Mouse (Mus musculus) midbrain, embryonic 14.5 days (tissue): ENCODE measurements at regions not wholly inside any gene's neighbourhood (a gene's known extent, or its start where the extent isn't known, plus 50 kb on each side); places are given as distances from the start of the nearest gene placed in this dataset.
A peak's percentile ranks its signal among the peaks of the same experiment; 100 is the strongest.

Experiments used
- ATAC-seq: fragments of 200-750 bp; cut with Nextera tagmentation; 2 replicates; pipeline ENCODE4 v1.8.0; 2017; ENCODE audit warnings: moderate number of reproducible peaks, moderate library complexity; ENCODE audit not compliant: low FRiP score, low TSS enrichment
- DNase-seq: peaks from one replicate; pipeline ENCODE4 v3.0.0-alpha.2; 2015
- H3K27ac ChIP-seq: fragments of 300-500 bp; sonication (generic); replicated peaks from 2 replicates; pipeline ENCODE4 v1.5.1; 2014; ENCODE audit warnings: mild to moderate bottlenecking, low read depth, low read length, moderate library complexity
- H3K27me3 ChIP-seq: fragments of 300-500 bp; sonication (generic); 2 replicates; pipeline ENCODE4 v1.6.1; 2014; ENCODE audit warnings: low read length, control low read depth, mixed read lengths; ENCODE audit not compliant: control insufficient read depth, insufficient read depth
- H3K36me3 ChIP-seq: fragments of 300-500 bp; sonication (generic); 2 replicates; pipeline ENCODE4 v1.6.1; 2014; ENCODE audit warnings: low read length, control low read depth; ENCODE audit not compliant: control insufficient read depth, insufficient read depth
- H3K4me1 ChIP-seq: fragments of 300-500 bp; sonication (generic); 2 replicates; pipeline ENCODE4 v1.6.1; 2014; ENCODE audit warnings: mild to moderate bottlenecking, antibody characterized with exemption, low read length, control low read depth; ENCODE audit not compliant: control insufficient read depth, insufficient read depth
- H3K4me2 ChIP-seq: fragments of 300-500 bp; sonication (generic); 2 replicates; pipeline ENCODE4 v1.6.1; 2014; ENCODE audit warnings: mild to moderate bottlenecking, low read length, moderate library complexity
- H3K4me3 ChIP-seq: fragments of 300-500 bp; sonication (generic); replicated peaks from 2 replicates; pipeline ENCODE4 v1.5.1; 2014; ENCODE audit warnings: low read depth, low read length
- H3K9ac ChIP-seq: fragments of 300-500 bp; sonication (generic); replicated peaks from 2 replicates; pipeline ENCODE4 v1.6.1; 2014; ENCODE audit warnings: mild to moderate bottlenecking, low read length, moderate library complexity
- H3K9me3 ChIP-seq: fragments of 300-500 bp; sonication (generic); 2 replicates; pipeline ENCODE4 v1.6.1; 2016; ENCODE audit warnings: low read length, control low read depth, mixed read lengths; ENCODE audit not compliant: control insufficient read depth
- WGBS: fragments of 180-500 bp; shearing (Covaris S2); extraction: QIAGEN DNeasy Blood & Tissue Kit; methylation state at CpG from one replicate; pipeline ENCODE4 v1.1.7; 2014; 5-methylcytosine and 5-hydroxymethylcytosine counted together

GRCm38 (mm10) chr7:95460889-95461288 lies 710.2 kb upstream of the Tenm4 start:
- H3K27me3 ChIP-seq: no peaks in the 10 kb centered on the region
- H3K9ac ChIP-seq: no peak overlapping the region
- H3K4me3 ChIP-seq: no peak overlapping the region
- no peak overlapping the region for H3K4me2 ChIP-seq
- 91% methylated on average over 4 of the region's 4 CpGs for WGBS
- ATAC-seq (no peak), DNase-seq (no peak)
- no peaks in the 10 kb centered on the region for H3K9me3 ChIP-seq
- no peaks in the 10 kb centered on the region for H3K36me3 ChIP-seq
- no peak overlapping the region for H3K27ac ChIP-seq
- H3K4me1 ChIP-seq: no peaks in the 10 kb centered on the region

DNA sequence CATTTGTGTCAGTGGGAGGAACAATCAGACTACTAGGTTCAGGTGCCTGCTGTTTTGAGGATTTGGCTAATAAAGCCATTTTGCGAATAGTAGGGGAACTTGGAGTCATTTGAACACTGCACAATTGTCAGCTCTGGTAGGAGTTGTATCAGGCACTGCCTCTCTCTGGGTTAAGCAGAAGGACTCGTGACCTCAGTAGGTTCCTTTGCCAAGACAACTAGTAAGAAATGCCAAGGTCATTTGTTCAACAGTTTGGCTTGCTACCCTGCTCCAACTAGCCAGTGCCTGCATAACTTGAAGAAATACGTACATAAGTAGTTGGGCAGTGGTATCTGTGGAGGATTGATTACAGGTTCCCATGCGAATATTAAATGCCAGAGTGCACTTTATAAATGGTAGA lies 705.5 kb upstream of the Tenm4 start:
- ATAC-seq (no peak), DNase-seq (no peak)
- no peaks in the 10 kb centered on the region for H3K9me3 ChIP-seq
- H3K4me2 ChIP-seq: no peak overlapping the region
- no peaks in the 10 kb centered on the region for H3K27me3 ChIP-seq
- no peak overlapping the region for H3K4me3 ChIP-seq
- no peaks in the 10 kb centered on the region for H3K4me1 ChIP-seq
- H3K27ac ChIP-seq: no peak overlapping the region
- 88% methylated on average over 4 of the region's 4 CpGs for WGBS
- no peaks in the 10 kb centered on the region for H3K36me3 ChIP-seq
- H3K9ac ChIP-seq: no peak overlapping the region

DNA sequence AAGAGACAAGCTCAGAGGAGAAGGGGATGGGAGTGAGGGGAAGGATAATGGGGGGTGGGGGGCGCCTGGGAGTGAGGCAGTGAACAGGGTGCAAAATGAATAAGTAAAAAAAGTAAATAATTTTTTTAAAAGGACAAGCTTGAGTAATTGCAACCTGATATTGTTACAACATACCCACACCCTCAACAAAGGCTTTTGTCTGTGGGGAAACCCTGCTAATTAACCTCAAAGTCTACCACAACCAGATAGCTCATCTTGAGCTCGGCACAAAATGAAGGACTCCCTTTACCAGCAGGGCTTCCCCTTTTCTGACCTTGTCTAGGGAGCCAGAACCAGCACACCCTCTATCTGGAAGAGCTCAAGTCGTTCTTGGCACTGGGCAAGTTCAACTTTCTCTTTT lies 704.0 kb upstream of the Tenm4 start:
- no peak overlapping the region for H3K27ac ChIP-seq
- 40% methylated on average over 3 of the region's 3 CpGs for WGBS
- H3K4me2 ChIP-seq: no peak overlapping the region
- H3K36me3 ChIP-seq: no peaks in the 10 kb centered on the region
- DNase-seq (no peak), ATAC-seq (no peak)
- no peaks in the 10 kb centered on the region for H3K9me3 ChIP-seq
- no peaks in the 10 kb centered on the region for H3K27me3 ChIP-seq
- H3K4me1 ChIP-seq: no peaks in the 10 kb centered on the region
- H3K9ac ChIP-seq: no peak overlapping the region
- no peak overlapping the region for H3K4me3 ChIP-seq

- Histone ChIP-seq H3K4me3 (no peak overlapping the region), H3K27ac (no peak overlapping the region), H3K4me2 (no peak overlapping the region), H3K9ac (no peak overlapping the region), H3K27me3 (no peaks in the 10 kb centered on the region), H3K36me3 (no peaks in the 10 kb centered on the region), H3K9me3 (no peaks in the 10 kb centered on the region), H3K4me1 (no peaks in the 10 kb centered on the region)
- WGBS: 70% methylated on average over 4 of the region's 4 CpGs
- no peak for ATAC-seq
- DNase-seq: no peak
Observed at GRCm38 (mm10) chr7:95473892-95474291, 697.2 kb upstream of the Tenm4 start.

DNA sequence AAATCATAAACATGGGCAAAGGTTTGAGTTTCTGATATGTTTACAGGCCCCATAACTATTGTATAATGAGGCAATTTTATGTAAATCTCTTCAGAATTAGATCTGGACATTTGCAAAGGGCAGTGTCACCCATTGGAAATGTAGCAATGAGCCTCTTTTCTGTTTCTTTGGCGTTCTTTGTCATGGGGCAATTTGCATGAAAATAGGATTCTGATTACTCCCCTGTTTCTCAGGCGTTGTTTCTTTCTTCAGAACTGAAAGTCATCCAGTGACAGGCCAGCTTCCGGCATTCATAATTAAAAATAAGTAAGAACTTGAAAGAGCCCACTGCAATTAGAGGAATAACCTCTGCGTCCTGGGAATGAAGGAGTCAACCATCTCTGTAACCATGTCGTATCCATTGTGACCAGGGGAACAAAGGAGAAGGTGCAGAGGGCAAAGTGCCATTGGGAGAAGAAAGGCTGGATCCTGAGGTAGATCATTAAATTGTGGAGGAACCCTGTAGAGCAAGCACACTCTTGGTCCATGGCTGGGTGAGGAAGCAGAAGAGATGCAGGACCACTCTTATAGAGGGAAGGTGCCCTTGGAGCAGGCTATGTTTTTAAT lies 690.8 kb upstream of the Tenm4 start:
- H3K27ac ChIP-seq: no peak overlapping the region
- WGBS: 4% methylated on average over 5 of the region's 5 CpGs
- ATAC-seq: no peak
- no peak overlapping the region for H3K4me2 ChIP-seq
- H3K36me3 ChIP-seq: no peaks in the 10 kb centered on the region
- peaks cover 5% of the 10 kb centered on the region; the same call in 1 of the 2 replicates for H3K4me1 ChIP-seq
- no peaks in the 10 kb centered on the region for H3K9me3 ChIP-seq
- no peak for DNase-seq
- H3K27me3 ChIP-seq: no peaks in the 10 kb centered on the region
- no peak overlapping the region for H3K9ac ChIP-seq
- H3K4me3 ChIP-seq: no peak overlapping the region

DNA sequence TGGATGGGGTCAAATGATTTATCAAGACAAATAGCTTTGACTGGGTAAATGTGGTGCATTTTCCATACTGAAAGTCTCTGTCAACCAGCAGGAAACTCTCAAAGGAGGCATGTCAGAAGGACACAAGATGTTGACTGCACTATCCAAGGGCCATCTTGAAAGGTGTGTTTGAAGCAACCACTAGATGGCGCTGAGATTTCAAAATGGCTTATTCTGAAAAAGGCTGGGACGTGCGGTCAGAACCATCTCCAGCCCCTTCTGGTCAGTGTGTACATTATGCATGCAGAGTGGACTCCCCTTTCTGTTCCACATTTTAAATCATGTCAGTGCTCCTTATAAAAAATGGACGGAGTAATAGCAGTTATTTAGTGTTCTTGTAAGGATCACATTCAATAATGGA lies 681.4 kb upstream of the Tenm4 start:
- Histone ChIP-seq H3K27ac (no peak overlapping the region), H3K4me1 (no peaks in the 10 kb centered on the region), H3K27me3 (no peaks in the 10 kb centered on the region), H3K4me2 (no peak overlapping the region), H3K9ac (no peak overlapping the region), H3K36me3 (no peaks in the 10 kb centered on the region), H3K4me3 (no peak overlapping the region), H3K9me3 (no peaks in the 10 kb centered on the region)
- DNase-seq (peak; percentile 85), ATAC-seq (peak; percentile 48; the same call in 1 of the 2 replicates)
- 9% methylated on average over 4 of the region's 4 CpGs for WGBS

- Histone ChIP-seq H3K4me3 (no peak overlapping the region), H3K4me1 (no peaks in the 10 kb centered on the region), H3K36me3 (no peaks in the 10 kb centered on the region), H3K27me3 (no peaks in the 10 kb centered on the region), H3K27ac (no peak overlapping the region), H3K9me3 (no peaks in the 10 kb centered on the region), H3K4me2 (no peak overlapping the region), H3K9ac (no peak overlapping the region)
- WGBS: 67% methylated on average over 1 of the region's 1 CpGs
- ATAC-seq (no peak), DNase-seq (no peak)
Observed at GRCm38 (mm10) chr7:95494793-95495192, 676.3 kb upstream of the Tenm4 start.

GRCm38 (mm10) chr7:95502959-95503358 lies 668.1 kb upstream of the Tenm4 start:
- ATAC-seq (no peak), DNase-seq (peak; percentile 28)
- Histone ChIP-seq H3K4me2 (no peak overlapping the region), H3K9me3 (no peaks in the 10 kb centered on the region), H3K36me3 (no peaks in the 10 kb centered on the region), H3K4me1 (no peaks in the 10 kb centered on the region), H3K27me3 (no peaks in the 10 kb centered on the region), H3K27ac (no peak overlapping the region), H3K4me3 (no peak overlapping the region), H3K9ac (no peak overlapping the region)
- 8% methylated on average over 6 of the region's 6 CpGs for WGBS

- no peaks in the 10 kb centered on the region for H3K4me1 ChIP-seq
- DNase-seq (no peak), ATAC-seq (no peak)
- H3K4me2 ChIP-seq: no peak overlapping the region
- WGBS: 66% methylated on average over 3 of the region's 3 CpGs
- H3K9me3 ChIP-seq: no peaks in the 10 kb centered on the region
- no peak overlapping the region for H3K9ac ChIP-seq
- no peak overlapping the region for H3K27ac ChIP-seq
- no peaks in the 10 kb centered on the region for H3K36me3 ChIP-seq
- H3K27me3 ChIP-seq: no peaks in the 10 kb centered on the region
- H3K4me3 ChIP-seq: no peak overlapping the region
Observed at GRCm38 (mm10) chr7:95547256-95547655, 623.8 kb upstream of the Tenm4 start.
